Mouse (Mus musculus) hindbrain, embryonic 13.5 days (tissue): ENCODE data around the gene Gm5926. TPM values are rescaled to one million over a fixed set of nuclear protein-coding genes. Genes with fewer than 3 reads are reported as not detected.
"Not testable (repeated sequence)": the region's sequence is repeated elsewhere in the genome, so short reads cannot be mapped to it uniquely, and the experiment has no call there.

Experiments used
- ATAC-seq: fragments of 200-750 bp; cut with Nextera tagmentation; 2 replicates; pipeline ENCODE4 v1.8.0; 2017; ENCODE audit warnings: moderate TSS enrichment; ENCODE audit not compliant: low FRiP score
- H3K27ac ChIP-seq: fragments of 300-500 bp; sonication (generic); 2 replicates; pipeline ENCODE4 v1.5.1; 2015; ENCODE audit warnings: inconsistent platforms, mild to moderate bottlenecking, moderate library complexity
- H3K27me3 ChIP-seq: fragments of 300-500 bp; sonication (generic); 2 replicates; pipeline ENCODE4 v1.6.1; 2015; ENCODE audit warnings: mild to moderate bottlenecking, inconsistent platforms
- H3K36me3 ChIP-seq: fragments of 300-500 bp; sonication (generic); 2 replicates; pipeline ENCODE4 v1.6.1; 2015; ENCODE audit warnings: mild to moderate bottlenecking, inconsistent platforms
- H3K4me1 ChIP-seq: fragments of 300-500 bp; sonication (generic); replicated peaks from 2 replicates; pipeline ENCODE4 v1.6.1; 2015; ENCODE audit warnings: inconsistent platforms
- H3K4me2 ChIP-seq: fragments of 300-500 bp; sonication (generic); 2 replicates; pipeline ENCODE4 v1.6.1; 2015; ENCODE audit warnings: inconsistent platforms, mild to moderate bottlenecking, moderate library complexity
- H3K4me3 ChIP-seq: fragments of 300-500 bp; sonication (generic); 2 replicates; pipeline ENCODE4 v1.5.1; 2015; ENCODE audit warnings: mild to moderate bottlenecking, inconsistent platforms
- H3K9ac ChIP-seq: fragments of 300-500 bp; sonication (generic); 2 replicates; pipeline ENCODE4 v1.6.1; 2015; ENCODE audit warnings: mild to moderate bottlenecking, inconsistent platforms
- H3K9me3 ChIP-seq: fragments of 300-500 bp; sonication (generic); 2 replicates; pipeline ENCODE4 v1.6.1; 2016; ENCODE audit warnings: inconsistent platforms
- WGBS: fragments of 180-500 bp; shearing (Covaris S2); methylation state at CpG from one replicate; pipeline ENCODE4 v1.1.7; 2015; 5-methylcytosine and 5-hydroxymethylcytosine counted together
- polyA plus RNA-seq: library from polyadenylated mRNA; unstranded; fragments of >200 nt; fragmentation: Nextera tagmentation; extraction: Ambion mirVana; gene quantifications from 2 replicates; pipeline ENCODE4 v1.2.1, GENCODE M21; 2015

Gm5926 gene
- not detected in 2 replicates for polyA plus RNA-seq

DNA sequence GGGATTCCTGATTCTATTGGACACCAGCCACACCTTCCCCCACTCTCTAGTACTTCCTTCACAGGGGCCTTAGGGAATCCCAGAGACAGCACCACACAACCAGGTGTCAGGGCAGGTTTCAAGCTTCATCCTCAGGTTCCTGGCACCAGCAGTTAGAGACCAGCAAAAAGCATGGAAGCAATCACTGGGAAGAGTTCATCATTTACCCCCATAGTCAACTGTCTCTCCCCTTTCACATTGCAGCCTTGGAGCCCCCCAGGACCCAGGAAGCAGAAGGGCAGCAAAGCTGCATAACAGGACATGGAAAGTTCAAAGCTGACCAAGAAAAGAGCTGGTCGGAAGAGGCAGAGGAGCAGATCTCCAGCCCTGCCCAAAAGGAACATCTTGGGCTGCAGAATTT, at the start of gene Gm5926:
Gene Gm5926, plus strand, starts transcription at position 301 of the 400 bp plus-strand sequence.
- not testable (repeated sequence) for H3K27ac ChIP-seq, H3K27me3 ChIP-seq, ATAC-seq, H3K4me3 ChIP-seq, H3K9me3 ChIP-seq, H3K4me1 ChIP-seq, H3K9ac ChIP-seq, H3K4me2 ChIP-seq, H3K36me3 ChIP-seq
- WGBS, result no CpG with 5 or more reads among the region's 1 CpGs

DNA sequence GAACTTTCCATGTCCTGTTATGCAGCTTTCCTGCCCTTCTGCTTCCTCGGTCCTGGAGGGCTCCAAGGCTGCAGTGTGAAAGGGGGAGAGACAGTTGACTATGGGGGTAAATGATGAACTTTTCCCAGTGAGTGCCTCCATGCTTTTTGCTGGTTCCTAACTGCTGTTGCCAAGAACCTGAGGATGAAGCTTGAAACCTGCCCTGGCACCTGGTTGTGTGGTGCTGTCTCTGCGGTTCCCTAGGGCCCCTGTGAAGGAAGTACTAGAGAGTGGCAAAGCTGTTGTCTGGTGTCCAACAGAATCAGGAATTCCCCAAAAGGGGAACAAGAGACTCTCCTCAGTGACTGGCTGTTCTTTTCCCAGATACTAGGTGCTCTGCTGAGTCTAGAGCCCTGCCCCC, 49.5 kb upstream of the Gm5926 start:
- H3K27me3 ChIP-seq, H3K9me3 ChIP-seq, H3K4me1 ChIP-seq, H3K4me3 ChIP-seq, H3K9ac ChIP-seq, H3K36me3 ChIP-seq, ATAC-seq, H3K27ac ChIP-seq, H3K4me2 ChIP-seq: not testable (repeated sequence)
- WGBS, result 87% methylated on average over 1 of the region's 2 CpGs

DNA sequence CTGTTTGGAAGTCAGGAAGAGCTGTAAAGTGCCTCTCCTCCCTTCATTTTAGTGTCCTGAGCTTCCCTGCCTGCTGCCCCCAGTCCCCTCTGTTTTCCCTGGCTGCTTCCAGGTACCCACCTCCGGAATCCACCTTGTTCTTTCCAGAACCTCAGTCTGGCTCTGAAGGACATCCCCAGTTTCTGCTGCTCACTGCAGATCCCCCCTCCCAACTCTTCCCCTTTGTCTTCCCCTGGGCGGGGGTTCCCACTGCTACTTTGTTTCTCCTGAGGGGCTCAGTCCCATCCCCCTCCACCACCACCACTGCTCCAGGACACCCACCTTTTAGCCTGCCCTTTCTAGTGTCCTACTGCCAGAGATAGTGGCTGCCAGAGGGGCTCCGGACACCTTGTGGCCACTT, 49.1 kb upstream of the Gm5926 start:
- not testable (repeated sequence) for H3K9ac ChIP-seq, H3K4me2 ChIP-seq, H3K27me3 ChIP-seq, ATAC-seq, H3K4me1 ChIP-seq, H3K36me3 ChIP-seq, H3K27ac ChIP-seq, H3K4me3 ChIP-seq, H3K9me3 ChIP-seq
- WGBS, result 84% methylated on average over 3 of the region's 3 CpGs

Other genes with a start within 250 kb of the Gm5926 start
- gene Btbd35f1, start 90.7 kb upstream of the Gm5926 start, polyA plus RNA-seq, result not detected in 2 replicates
- gene Btbd35f21, start 75.4 kb downstream of the Gm5926 start, polyA plus RNA-seq, result not detected in 2 replicates
- gene Btbd35f30, start 243.9 kb downstream of the Gm5926 start, polyA plus RNA-seq, result not detected in 2 replicates